Mouse (Mus musculus): ENCODE measurements around the gene Ankrd11.

DNA sequence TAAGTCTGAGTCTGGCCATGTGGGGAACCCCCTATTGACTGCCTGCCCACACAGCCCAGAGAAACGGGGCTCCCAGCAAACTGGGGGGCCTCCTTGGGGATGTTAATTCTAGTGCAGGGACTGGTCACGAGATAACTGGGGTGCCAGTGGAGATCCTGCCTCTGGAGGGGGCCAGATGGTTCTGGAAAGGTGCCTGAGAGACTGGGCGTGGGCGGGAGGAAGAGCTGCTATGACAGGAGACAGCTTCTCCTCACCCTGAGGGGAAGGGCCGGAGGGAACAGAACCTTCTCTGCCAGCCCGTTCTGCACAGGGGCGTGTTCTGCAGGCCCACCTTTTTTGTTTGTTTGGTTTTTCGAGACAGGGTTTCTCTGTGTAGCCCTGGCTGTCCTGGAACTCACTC is 175.8 kb downstream of the Ankrd11 start:
- TF ChIP-seq REST (IDR thresholded peaks at IDR 0.05; ENCODE audit: insufficient read depth, insufficient read length) (no peak), USF1 (IDR thresholded peaks at IDR 0.05; ENCODE audit: low read depth) (no peak), TCF12 (IDR thresholded peaks at IDR 0.05; ENCODE audit: insufficient read depth, poor library complexity, severe bottlenecking) (no peak), MAX (IDR thresholded peaks at IDR 0.05; ENCODE audit: low read depth) (no peak), POLR2A (IDR thresholded peaks at IDR 0.05; ENCODE audit: insufficient read length, low read depth) (no peak)

All from myocyte (in vitro differentiated cells).